Mouse (Mus musculus) urinary bladder, postnatal 36 days (tissue): Measurements from ENCODE around the gene Soat2.
A peak's percentile ranks its signal among the peaks of the same experiment; 100 is the strongest.

ENCODE experiments used
- DNase-seq, 2 experiments: peaks; one replicate each; pipeline ENCODE4 v3.0.0; 2022; ENCODE audit warnings: low spot score in 2 of 2, mixed read lengths in 1 of 2

Gene Soat2

DNA sequence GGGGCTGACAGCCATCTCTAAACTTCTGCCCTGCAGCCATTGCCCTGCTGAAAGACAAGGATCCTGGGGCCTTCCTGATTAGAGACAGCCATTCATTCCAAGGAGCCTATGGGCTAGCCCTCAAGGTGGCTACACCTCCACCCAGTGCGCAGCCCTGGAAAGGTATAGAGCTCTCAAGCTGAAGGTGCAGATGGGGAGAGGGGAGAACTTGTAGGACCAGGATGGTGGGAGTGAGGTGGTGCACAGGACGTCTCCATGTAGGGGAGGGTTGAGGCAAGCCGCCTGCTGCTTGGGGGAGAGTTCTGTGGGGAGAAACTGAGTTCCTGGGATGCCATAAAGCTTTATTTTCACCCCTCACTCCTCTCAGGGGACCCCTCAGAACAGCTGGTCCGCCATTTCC is 36.7 kb upstream of the Soat2 start:
- no peak for DNase-seq

DNA sequence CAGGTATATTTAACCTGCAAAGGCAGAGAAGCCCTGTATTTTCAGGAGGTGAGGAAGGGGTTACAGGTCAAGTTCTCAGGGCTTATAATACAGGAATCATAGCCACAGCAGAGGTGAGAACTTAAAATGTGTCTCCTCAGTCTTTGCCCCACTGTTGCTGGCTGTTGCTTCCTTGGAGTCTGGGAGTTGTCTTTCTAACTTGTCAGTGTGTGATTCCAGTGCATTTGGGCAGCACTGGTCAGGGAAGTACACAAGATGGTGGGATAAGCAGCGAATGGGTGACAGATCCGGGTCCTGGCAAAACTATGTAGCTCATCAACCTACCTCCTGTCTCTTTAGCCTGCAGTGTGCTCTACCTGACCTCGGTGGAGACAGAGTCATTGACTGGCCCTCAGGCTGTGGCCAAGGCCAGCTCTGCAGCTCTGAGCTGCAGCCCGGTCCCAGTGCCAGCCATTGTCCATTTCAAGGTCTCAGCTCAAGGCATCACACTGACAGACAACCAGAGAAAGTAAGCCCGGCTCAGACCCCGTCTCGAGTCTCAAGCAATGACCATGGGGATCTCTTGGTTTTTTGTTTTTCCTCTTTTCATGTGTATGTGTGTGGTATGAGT is 35.6 kb upstream of the Soat2 start:
- no peak for DNase-seq

- no peak for DNase-seq
Observed at GRCm38 (mm10) chr15:102115731-102116231, 34.5 kb upstream of the Soat2 start.

DNA sequence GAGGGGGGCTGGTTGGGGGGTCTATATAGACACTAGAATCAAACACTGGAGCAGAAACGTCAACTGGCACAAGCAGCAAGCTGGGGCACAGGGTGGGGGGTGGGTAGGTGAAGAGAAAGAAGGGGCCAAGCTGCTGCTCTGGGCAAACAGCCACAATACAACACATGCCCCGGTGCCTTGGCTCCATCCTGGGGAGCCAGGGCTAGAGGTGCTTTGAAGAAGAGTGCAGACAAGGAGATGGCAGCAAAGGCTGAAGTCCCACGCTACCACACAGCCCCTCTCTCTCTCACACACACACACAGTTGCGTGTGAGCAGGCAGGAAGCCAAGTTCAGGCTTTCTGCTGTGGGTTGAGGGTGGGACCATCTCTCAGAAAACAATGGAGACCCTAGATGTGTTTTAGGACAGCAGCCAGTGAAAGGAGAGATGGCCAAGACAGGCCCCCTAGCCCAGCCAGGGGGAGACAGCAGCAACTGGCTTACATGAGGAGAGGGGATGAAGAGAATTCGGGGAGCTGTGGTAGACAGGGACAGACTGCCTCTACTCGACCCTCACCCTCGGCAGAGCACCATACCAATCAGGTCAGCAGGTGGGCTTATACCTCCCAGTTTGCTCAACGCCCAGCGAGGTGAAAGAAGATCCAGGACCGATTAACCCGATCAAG is 33.4 kb upstream of the Soat2 start:
- DNase-seq, result no peak

GRCm38 (mm10) chr15:102117461-102118443 is 32.6 kb upstream of the Soat2 start:
- no peak for DNase-seq

DNA sequence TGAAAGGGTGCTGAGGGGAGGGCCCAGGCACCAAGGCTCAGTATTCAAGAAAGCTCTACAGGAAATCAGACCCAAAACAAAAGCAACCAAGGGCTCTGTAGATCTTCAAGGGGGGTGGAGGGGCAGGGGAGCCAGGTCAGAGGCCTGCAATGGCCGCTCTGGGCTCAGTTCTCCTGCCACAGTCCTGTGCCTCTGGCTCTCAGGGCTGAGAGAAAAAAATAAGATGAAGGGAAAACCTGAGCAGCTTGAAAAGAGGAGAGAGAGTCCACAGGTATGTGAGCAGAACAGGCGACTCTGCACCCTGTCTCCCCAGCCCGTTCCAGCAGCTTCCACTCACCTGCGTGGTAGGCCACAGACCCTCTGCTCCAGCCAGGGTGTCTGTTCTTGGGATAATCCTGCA is 31.7 kb upstream of the Soat2 start:
- DNase-seq, result no peak

DNA sequence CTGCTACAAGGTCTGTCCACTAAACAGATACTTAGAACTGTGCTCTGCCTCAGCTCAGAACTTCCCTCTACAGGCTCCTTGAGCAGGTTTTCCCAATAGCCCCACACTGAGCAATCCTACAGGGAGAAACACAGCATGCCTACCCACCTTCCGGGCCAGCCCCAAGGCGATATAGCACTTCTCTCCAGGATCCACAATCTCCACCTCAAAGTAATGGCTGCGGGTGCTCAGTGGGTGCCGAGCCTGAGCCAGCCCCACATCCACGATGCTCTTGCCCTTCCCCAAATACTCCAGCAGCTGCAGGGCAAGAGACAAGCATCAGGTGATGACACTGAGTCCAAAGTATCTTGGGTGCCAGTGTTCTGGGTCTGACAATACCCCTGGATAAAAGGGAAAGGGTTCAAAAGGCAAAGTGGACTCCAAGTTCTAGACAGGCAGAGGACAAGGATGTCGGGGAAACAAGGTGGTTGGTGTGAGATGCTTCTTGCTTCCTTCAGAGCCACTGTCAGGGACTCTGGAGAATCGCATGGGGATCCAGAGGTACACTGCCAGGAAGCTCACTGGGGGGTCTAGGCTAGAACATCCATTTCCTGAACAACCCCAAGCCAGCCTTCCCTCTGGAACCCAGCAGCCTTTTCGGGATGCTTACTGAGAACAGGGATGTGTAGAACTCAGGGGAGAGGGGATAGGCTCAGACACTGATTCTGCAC is 31.1 kb upstream of the Soat2 start:
- DNase-seq, result no peak

- DNase-seq, result no peak
Observed at GRCm38 (mm10) chr15:102119831-102120170, 30.5 kb upstream of the Soat2 start.

GRCm38 (mm10) chr15:102120530-102120929 is 29.8 kb upstream of the Soat2 start:
- DNase-seq, result no peak

GRCm38 (mm10) chr15:102126303-102126702 is 24.0 kb upstream of the Soat2 start:
- no peak for DNase-seq

GRCm38 (mm10) chr15:102133314-102133713 is 17.0 kb upstream of the Soat2 start:
- DNase-seq, result no peak

GRCm38 (mm10) chr15:102134709-102135108 is 15.6 kb upstream of the Soat2 start:
- no peak for DNase-seq

GRCm38 (mm10) chr15:102135522-102136128 is 14.7 kb upstream of the Soat2 start:
- DNase-seq, result no peak

- DNase-seq, result peak; percentile 97 to 98
Observed at GRCm38 (mm10) chr15:102136129-102136758, 14.1 kb upstream of the Soat2 start, which contains the start of gene Spryd3. Gene Spryd3 (minus strand): TSS chr15:102136234.

DNA sequence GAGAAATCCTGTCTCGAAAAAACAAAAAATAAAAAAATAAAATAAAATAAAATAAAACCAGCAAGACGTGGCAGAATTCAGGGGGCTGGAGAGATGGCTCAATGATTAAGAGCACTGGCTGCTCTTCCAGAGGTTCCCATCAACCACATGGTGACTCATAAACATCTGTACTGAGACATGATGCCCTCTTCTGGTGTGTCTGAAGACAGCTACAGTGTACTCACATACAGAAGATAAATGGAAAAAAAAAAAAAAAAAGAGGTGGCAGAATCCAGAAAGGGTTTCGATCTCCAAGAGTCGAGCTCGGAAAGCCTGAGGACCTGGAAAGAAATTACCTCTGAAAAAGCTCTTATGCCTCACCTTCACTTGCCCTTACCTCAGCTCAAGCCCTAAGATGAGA is 9.2 kb upstream of the Soat2 start:
- DNase-seq, result no peak

DNA sequence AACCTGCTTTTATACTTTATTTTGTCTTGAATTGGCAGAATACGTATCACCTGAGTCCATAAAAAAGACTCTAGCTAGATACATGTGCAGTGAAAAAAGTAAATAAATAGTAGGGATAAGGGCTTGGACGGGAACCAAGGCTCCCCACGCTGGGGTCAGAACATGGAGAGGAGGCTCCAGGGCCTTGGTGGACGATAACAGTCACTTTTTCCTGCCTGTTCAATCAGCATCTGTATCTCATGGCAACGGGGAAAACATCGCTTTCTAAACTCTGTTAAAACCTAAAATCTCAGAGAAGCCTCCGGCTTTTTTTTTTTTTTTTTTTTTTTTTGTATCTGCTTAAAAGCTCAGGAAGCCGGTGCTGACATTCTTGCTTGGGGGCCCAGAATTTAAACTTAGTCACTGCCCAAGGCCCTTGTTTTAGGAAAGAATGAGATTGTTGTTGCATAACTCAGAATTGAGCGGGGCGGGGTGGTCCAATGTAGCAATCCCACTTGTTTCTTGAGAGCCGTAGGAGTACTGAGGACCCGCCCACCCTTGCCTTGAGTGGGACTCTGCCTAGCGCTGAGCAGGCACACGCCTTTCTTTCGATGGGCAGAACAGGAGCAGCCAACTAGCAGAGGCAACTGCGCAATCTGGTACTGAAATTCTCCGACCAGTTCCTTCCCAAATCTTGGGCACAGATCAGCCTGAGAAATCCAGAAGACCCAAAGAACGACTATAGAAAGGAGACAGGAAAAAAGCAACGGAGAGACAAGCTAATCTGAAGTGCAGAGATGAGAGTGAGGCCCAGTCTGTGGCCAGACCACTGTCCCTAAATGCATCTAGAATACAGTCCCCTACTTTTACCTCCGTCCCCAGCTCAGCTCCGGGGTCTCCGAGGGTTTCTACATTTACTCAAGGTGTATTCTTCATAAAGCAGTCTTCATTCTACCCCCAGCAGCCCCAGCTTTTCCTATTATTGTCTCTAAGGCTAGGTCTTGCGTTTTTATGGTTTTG is 7.1 kb upstream of the Soat2 start:
- peak in 1 of 2 experiments; percentile 75 for DNase-seq

GRCm38 (mm10) chr15:102144274-102144711 is 6.0 kb upstream of the Soat2 start, which contains the start of gene Igfbp6:
Gene Igfbp6 (plus strand): TSS chr15:102144362.
- DNase-seq, result peak in 1 of 2 experiments; percentile 45

DNA sequence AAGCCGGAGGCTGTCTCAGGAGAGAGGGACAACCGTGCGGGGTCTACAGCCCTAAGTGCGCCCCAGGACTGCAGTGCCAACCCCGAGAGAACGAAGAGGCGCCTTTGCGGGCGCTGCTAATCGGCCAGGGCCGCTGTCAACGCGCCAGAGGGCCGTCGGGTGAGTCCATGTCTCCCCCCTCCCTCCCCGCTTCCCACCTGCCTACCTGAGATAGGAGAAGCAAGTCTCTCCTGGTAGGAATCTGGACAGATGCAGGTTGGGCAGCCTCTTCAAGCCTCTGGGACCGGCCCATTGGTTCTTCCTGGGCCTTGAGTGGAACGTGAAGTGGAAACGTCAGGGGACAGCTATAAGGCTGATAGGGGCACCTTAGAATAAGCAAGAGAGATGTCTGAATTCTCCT is 5.6 kb upstream of the Soat2 start:
- no peak for DNase-seq

DNA sequence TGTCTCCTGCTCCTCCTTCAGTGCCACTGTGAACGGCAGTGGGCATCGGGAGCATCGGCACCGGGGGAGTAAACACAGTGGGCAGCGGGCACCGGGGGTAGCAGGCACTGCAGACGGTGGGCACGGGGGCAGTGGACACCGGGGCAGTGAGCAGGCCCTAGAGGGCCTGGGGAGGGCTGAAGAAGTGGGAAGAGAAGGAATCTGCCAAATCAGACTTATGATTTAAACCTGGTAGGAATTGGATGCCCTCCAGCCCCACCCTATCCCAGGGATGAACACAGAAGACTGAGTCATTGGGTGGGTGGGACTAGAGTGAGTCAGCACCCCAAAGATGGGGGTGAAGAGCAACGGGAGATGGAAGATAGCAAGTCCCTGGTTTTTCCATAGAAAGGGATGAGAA is 5.0 kb upstream of the Soat2 start:
- peak; percentile 48 to 71 for DNase-seq
